Mouse (Mus musculus) stomach, embryonic 15.5 days (tissue): ENCODE results near the gene Pfn1. TPM values are rescaled to one million over a fixed set of nuclear protein-coding genes. Genes with fewer than 3 reads are reported as not detected.
A peak's percentile ranks its signal among the peaks of the same experiment; 100 is the strongest.

Source experiments
- ATAC-seq: fragments of 200-750 bp; cut with Nextera tagmentation; 2 replicates; pipeline ENCODE4 v1.8.0; 2017; ENCODE audit warnings: low read depth, moderate number of reproducible peaks, moderate TSS enrichment; ENCODE audit not compliant: insufficient read depth, low FRiP score
- H3K27ac ChIP-seq: fragments of 300-500 bp; sonication (generic); 2 replicates; pipeline ENCODE4 v1.5.1; 2015; ENCODE audit warnings: mild to moderate bottlenecking, inconsistent platforms
- H3K27me3 ChIP-seq: fragments of 300-500 bp; sonication (generic); replicated peaks from 2 replicates; pipeline ENCODE4 v1.6.1; 2015; ENCODE audit warnings: inconsistent platforms
- H3K36me3 ChIP-seq: fragments of 300-500 bp; sonication (generic); 2 replicates; pipeline ENCODE4 v1.6.1; 2015; ENCODE audit warnings: inconsistent platforms
- H3K4me1 ChIP-seq: fragments of 300-500 bp; sonication (generic); 2 replicates; pipeline ENCODE4 v1.6.1; 2015; ENCODE audit warnings: inconsistent platforms
- H3K4me2 ChIP-seq: fragments of 300-500 bp; sonication (generic); 2 replicates; pipeline ENCODE4 v1.6.1; 2015; ENCODE audit warnings: mild to moderate bottlenecking, inconsistent platforms
- H3K4me3 ChIP-seq: fragments of 300-500 bp; sonication (generic); replicated peaks from 2 replicates; pipeline ENCODE4 v1.5.1; 2015; ENCODE audit warnings: inconsistent platforms
- H3K9ac ChIP-seq: fragments of 300-500 bp; sonication (generic); 2 replicates; pipeline ENCODE4 v1.6.1; 2015; ENCODE audit warnings: inconsistent platforms
- H3K9me3 ChIP-seq: fragments of 300-500 bp; sonication (generic); 2 replicates; pipeline ENCODE4 v1.6.1; 2016; ENCODE audit warnings: inconsistent platforms
- WGBS: fragments of 180-500 bp; shearing (Covaris S2); methylation state at CpG from one replicate; pipeline ENCODE4 v1.1.7; 2015; 5-methylcytosine and 5-hydroxymethylcytosine counted together
- polyA plus RNA-seq: library from polyadenylated mRNA; unstranded; fragments of >200 nt; fragmentation: Nextera tagmentation; extraction: Ambion mirVana; gene quantifications from 2 replicates; pipeline ENCODE4 v1.2.1, GENCODE M21; 2015

The Pfn1 gene
- polyA plus RNA-seq, 1 experiment from 2014 or later, result 1,701 TPM

- Histone ChIP-seq H3K4me1 (no peaks in the 10 kb centered on the region; the same call in 1 of the 2 replicates), H3K27ac (no peak overlapping the region), H3K36me3 (no peaks in the 10 kb centered on the region), H3K9ac (no peak overlapping the region), H3K4me2 (no peak overlapping the region), H3K4me3 (no peak overlapping the region), H3K27me3 (no peaks in the 10 kb centered on the region), H3K9me3 (no peaks in the 10 kb centered on the region)
- WGBS, result 75% methylated on average over 10 of the region's 10 CpGs
- peak; percentile 16; the same call in 1 of the 2 replicates for ATAC-seq
These were observed 31.2 kb downstream of the Pfn1 start for GRCm38 (mm10) chr11:70623053-70623742.

DNA sequence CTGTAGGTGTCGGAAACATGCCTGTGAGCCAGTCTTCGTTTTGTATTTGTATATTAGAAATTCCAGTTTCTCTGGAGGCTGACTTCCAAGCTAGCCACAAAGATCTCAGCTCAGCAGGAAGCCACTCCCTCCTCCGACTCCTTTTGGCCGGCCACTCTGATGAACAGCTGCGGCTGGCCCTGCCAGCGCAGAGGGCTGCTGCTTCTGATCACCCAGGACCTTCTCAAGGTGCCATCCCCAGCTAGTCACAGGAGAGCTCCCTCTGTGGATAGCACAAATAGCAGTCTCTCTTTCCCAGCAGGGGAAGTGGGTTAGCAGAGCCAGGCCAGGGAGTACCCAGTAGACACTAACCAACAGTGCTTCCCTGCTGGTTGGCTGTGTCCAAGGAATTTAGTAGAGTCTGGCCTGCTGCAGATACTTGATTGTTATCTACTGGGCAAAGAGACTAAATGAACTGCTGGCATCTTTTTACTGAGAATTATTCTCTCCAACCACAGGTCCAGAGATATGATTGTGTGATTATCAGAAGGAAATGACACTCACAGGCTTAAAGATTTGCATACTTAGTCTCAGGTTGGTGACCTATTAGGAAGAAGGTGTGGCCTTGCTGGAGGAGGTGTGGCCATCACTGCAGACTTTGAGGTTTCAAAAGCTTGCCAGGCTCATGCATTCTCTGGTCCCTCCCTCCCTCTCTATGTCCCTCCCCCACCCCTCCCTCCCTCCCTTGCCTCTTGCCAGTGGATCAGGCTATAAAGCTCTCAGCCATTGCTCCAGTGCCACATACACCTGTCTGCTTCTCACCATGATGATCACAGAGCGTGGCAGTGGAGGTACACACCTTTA is 32.3 kb downstream of the Pfn1 start:
- no peak; the same call in 1 of the 2 replicates for ATAC-seq
- no peaks in the 10 kb centered on the region for H3K9me3 ChIP-seq

GRCm38 (mm10) chr11:70619101-70619500 is 35.3 kb downstream of the Pfn1 start, which contains the start of gene Chrne:
TSS of gene Chrne (minus strand) at chr11:70619216.
- no peak within 1 kb of the TSS for H3K4me2 ChIP-seq
- H3K36me3 ChIP-seq, result no peaks in the 10 kb centered on the region
- no peak within 1 kb of the TSS for H3K9ac ChIP-seq
- H3K4me3 ChIP-seq, result no peak within 1 kb of the TSS
- no peaks in the 10 kb centered on the region for H3K9me3 ChIP-seq
- H3K27me3 ChIP-seq, result 0 out of 2 replicates have a peak, but pooled peaks cover 3% of the 10 kb centered on the region
- H3K4me1 ChIP-seq, result peaks cover 11% of the 10 kb centered on the region
- ATAC-seq, result no peak
- H3K27ac ChIP-seq, result no peak within 1 kb of the TSS
- 47% methylated on average over 1 of the region's 1 CpGs for WGBS

More for the DNA sequence above, 32.3 kb downstream of the Pfn1 start:
- H3K27ac ChIP-seq, result no peak overlapping the region
- H3K4me1 ChIP-seq, result no peaks in the 10 kb centered on the region; the same call in 1 of the 2 replicates
- H3K4me2 ChIP-seq, result no peak overlapping the region
- H3K4me3 ChIP-seq, result no peak overlapping the region
- no peaks in the 10 kb centered on the region for H3K36me3 ChIP-seq
- H3K27me3 ChIP-seq, result no peaks in the 10 kb centered on the region
- 36% methylated on average over 7 of the region's 7 CpGs for WGBS
- no peak overlapping the region for H3K9ac ChIP-seq

- H3K36me3 ChIP-seq, result peaks cover 15% of the 10 kb centered on the region
- peaks cover 11% of the 10 kb centered on the region for H3K4me1 ChIP-seq
- 0 out of 2 replicates have a peak within 1 kb of the TSS, but pooled peaks have one; percentile 27 for H3K9ac ChIP-seq
- H3K9me3 ChIP-seq, result no peaks in the 10 kb centered on the region
- no peak for ATAC-seq
- peak within 1 kb of the TSS; percentile 93 for H3K4me2 ChIP-seq
- peak within 1 kb of the TSS; percentile 78 for H3K27ac ChIP-seq
- H3K27me3 ChIP-seq, result 0 out of 2 replicates have a peak, but pooled peaks cover 3% of the 10 kb centered on the region
- peak within 1 kb of the TSS; percentile 44 for H3K4me3 ChIP-seq
- 15% methylated on average over 21 of the region's 21 CpGs for WGBS
These were observed 38.8 kb downstream of the Pfn1 start, which contains the start of gene 4930544D05Rik for GRCm38 (mm10) chr11:70615516-70616093. TSS of gene 4930544D05Rik (plus strand) at chr11:70615848.

DNA sequence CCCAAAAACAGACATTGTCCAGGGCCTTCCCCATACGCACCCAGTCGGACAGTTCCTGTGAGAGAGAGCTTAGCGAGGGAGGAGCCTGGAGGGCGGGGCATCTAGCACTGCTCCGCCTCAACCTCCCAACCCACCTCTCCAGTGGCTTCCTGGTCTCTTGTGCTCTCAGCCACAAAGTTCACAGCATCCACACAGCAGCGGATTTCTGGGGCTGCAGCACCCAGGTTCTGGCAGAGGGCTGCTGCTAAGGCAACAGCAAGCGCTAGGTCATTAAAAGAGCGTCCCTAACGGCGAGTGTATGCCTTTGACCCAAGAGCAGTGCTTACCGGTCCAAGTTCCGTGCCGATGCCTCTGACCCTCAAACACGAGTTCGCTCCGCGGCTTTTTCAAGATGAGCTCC is 39.4 kb downstream of the Pfn1 start:
- 0 out of 2 replicates have a peak overlapping the region, but pooled peaks have one; percentile 27 for H3K9ac ChIP-seq
- H3K27me3 ChIP-seq, result 0 out of 2 replicates have a peak, but pooled peaks cover 3% of the 10 kb centered on the region
- H3K36me3 ChIP-seq, result peaks cover 20% of the 10 kb centered on the region
- H3K4me3 ChIP-seq, result peak overlapping the region; percentile 44
- H3K27ac ChIP-seq, result peak overlapping the region; percentile 78
- peaks cover 11% of the 10 kb centered on the region for H3K4me1 ChIP-seq
- peak; percentile 87 for ATAC-seq
- H3K9me3 ChIP-seq, result no peaks in the 10 kb centered on the region
- whole genome bisulfite sequencing, result 1% methylated on average over 17 of the region's 17 CpGs
- H3K4me2 ChIP-seq, result peak overlapping the region; percentile 93

DNA sequence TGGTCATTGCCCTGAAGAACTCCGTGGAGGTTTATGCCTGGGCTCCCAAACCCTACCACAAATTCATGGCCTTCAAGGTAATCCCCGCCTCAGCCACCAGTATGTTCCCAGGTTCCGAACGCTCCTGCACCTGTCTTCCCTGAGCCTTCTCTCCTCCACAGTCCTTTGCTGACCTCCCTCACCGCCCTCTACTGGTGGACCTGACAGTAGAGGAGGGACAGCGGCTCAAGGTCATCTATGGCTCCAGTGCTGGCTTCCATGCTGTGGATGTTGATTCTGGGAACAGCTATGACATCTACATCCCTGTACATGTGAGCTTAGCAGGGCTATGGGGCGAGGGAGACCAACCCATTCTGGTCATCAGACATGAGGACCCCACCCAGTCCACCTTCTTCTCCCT is 41.9 kb downstream of the Pfn1 start:
- Histone ChIP-seq H3K36me3 (peaks cover 46% of the 10 kb centered on the region), H3K27me3 (0 out of 2 replicates have a peak, but pooled peaks cover 3% of the 10 kb centered on the region), H3K4me2 (no peak overlapping the region), H3K4me3 (no peak overlapping the region), H3K9ac (no peak overlapping the region), H3K27ac (no peak overlapping the region), H3K4me1 (peaks cover 11% of the 10 kb centered on the region), H3K9me3 (no peaks in the 10 kb centered on the region)
- 79% methylated on average over 7 of the region's 7 CpGs for WGBS
- ATAC-seq, result no peak

DNA sequence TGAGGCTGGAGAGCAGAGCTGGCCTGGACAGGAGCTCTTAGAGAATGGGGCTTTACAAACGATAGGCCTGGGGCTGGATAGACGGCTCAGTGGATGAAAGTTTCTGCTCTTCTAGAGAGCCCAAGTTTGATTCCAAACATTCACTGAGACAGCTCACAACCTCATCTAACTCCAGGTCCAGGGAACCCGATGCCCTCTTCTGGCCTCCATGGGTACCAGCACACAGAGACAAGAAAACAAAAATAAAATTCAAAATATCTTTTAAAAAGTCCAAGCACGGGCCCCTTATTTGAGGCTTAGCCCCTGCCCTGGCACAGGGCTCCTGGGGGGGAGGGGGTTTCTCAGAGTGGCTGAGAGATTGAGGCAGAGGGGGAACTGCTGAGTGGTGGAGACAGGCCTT is 43.7 kb downstream of the Pfn1 start:
- no peak overlapping the region for H3K4me2 ChIP-seq
- H3K4me3 ChIP-seq, result no peak overlapping the region
- no peak overlapping the region for H3K27ac ChIP-seq
- peaks cover 11% of the 10 kb centered on the region for H3K4me1 ChIP-seq
- no peaks in the 10 kb centered on the region for H3K27me3 ChIP-seq
- H3K9me3 ChIP-seq, result no peaks in the 10 kb centered on the region
- WGBS, result 82% methylated on average over 4 of the region's 4 CpGs
- H3K9ac ChIP-seq, result no peak overlapping the region
- peaks cover 58% of the 10 kb centered on the region for H3K36me3 ChIP-seq
- ATAC-seq, result no peak

- 91% methylated on average over 26 of the region's 26 CpGs for WGBS
- H3K9me3 ChIP-seq, result no peaks in the 10 kb centered on the region
- no peak for ATAC-seq
- no peaks in the 10 kb centered on the region for H3K27me3 ChIP-seq
- H3K4me1 ChIP-seq, result no peaks in the 10 kb centered on the region
- no peak overlapping the region for H3K4me3 ChIP-seq
- peaks cover 66% of the 10 kb centered on the region for H3K36me3 ChIP-seq
- H3K4me2 ChIP-seq, result no peak overlapping the region
- H3K27ac ChIP-seq, result no peak overlapping the region
- H3K9ac ChIP-seq, result no peak overlapping the region
These were observed 45.9 kb downstream of the Pfn1 start for GRCm38 (mm10) chr11:70608381-70609066.

- Histone ChIP-seq H3K9ac (no peak overlapping the region), H3K27me3 (no peaks in the 10 kb centered on the region), H3K4me2 (no peak overlapping the region), H3K4me3 (no peak overlapping the region), H3K4me1 (no peaks in the 10 kb centered on the region), H3K27ac (no peak overlapping the region), H3K36me3 (peaks cover 59% of the 10 kb centered on the region), H3K9me3 (no peaks in the 10 kb centered on the region)
- ATAC-seq, result no peak
- 84% methylated on average over 9 of the region's 9 CpGs for WGBS
These were observed 46.8 kb downstream of the Pfn1 start for GRCm38 (mm10) chr11:70607611-70608010.

DNA sequence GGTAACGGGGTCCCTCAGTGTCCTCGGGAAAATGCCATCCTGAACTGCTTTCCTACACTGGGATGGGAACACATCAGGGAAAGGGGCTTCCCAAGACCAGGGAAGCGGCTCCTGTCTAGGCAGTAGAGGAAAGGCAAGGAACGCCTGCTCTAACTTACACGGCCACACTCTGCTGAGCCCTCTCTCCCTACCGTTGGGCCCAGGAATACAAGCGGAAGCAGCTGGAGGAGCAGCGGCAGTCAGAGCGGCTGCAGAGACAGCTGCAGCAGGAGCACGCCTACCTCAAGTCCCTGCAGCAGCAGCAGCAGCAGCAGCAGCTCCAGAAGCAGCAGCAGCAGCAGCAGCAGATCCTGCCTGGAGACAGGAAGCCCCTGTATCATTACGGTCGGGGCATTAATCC is 47.7 kb downstream of the Pfn1 start:
- no peak overlapping the region for H3K9ac ChIP-seq
- H3K27me3 ChIP-seq, result no peaks in the 10 kb centered on the region
- H3K27ac ChIP-seq, result no peak overlapping the region
- H3K4me1 ChIP-seq, result no peaks in the 10 kb centered on the region
- no peaks in the 10 kb centered on the region for H3K9me3 ChIP-seq
- H3K4me3 ChIP-seq, result no peak overlapping the region
- ATAC-seq, result no peak
- 72% methylated on average over 12 of the region's 12 CpGs for WGBS
- no peak overlapping the region for H3K4me2 ChIP-seq
- H3K36me3 ChIP-seq, result peaks cover 60% of the 10 kb centered on the region

DNA sequence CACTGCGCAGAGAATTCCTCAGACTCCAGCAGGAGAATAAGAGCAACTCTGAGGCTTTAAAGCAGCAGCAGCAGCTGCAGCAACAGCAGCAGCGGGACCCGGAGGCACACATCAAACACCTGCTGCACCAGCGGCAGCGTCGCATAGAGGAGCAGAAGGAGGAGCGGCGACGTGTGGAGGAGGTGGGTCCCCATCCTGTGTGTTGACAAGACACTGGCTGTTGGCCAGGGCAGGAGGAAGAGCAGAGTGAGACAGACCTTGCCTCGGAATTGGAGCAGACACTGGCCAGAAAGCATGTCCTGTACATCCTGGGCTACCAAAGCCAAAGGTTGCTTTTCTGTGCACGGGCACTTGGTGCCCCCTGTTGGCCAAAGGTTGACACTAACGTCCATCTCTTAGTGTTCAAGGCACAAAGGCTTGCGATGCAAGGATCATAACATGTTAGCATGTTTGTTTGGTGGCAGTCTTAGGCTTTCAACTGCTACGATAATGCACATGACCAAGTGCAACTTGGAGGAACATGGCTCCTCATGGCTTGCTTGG is 49.3 kb downstream of the Pfn1 start:
- H3K36me3 ChIP-seq, result peaks cover 53% of the 10 kb centered on the region
- ATAC-seq, result peak; percentile 15; the same call in 1 of the 2 replicates

More for the DNA sequence above, 49.3 kb downstream of the Pfn1 start:
- no peak overlapping the region for H3K9ac ChIP-seq
- no peaks in the 10 kb centered on the region for H3K4me1 ChIP-seq
- H3K27ac ChIP-seq, result no peak overlapping the region
- no peak overlapping the region for H3K4me3 ChIP-seq
- WGBS, result 57% methylated on average over 14 of the region's 14 CpGs
- no peaks in the 10 kb centered on the region for H3K27me3 ChIP-seq
- H3K9me3 ChIP-seq, result no peaks in the 10 kb centered on the region
- no peak overlapping the region for H3K4me2 ChIP-seq
